Mouse (Mus musculus) retina, adult 2 months (tissue): ENCODE data around the gene Ift80.
"Not testable (repeated sequence)": the region's sequence is repeated elsewhere in the genome, so short reads cannot be mapped to it uniquely, and the experiment has no call there.

Source experiments
- DNase-seq: peaks from one replicate; pipeline ENCODE4 v3.0.0-alpha.2; 2012; ENCODE audit warnings: low read depth, low spot score

The Ift80 gene

GRCm38 (mm10) chr3:69004437-69005337 lies at the start of gene Ift80, which contains the start of gene Smc4:
Gene Ift80, minus strand, starts transcription at chr3:69004570.
Gene Smc4, plus strand, starts transcription at chr3:69004738.
- DNase-seq: peak; percentile 90

DNA sequence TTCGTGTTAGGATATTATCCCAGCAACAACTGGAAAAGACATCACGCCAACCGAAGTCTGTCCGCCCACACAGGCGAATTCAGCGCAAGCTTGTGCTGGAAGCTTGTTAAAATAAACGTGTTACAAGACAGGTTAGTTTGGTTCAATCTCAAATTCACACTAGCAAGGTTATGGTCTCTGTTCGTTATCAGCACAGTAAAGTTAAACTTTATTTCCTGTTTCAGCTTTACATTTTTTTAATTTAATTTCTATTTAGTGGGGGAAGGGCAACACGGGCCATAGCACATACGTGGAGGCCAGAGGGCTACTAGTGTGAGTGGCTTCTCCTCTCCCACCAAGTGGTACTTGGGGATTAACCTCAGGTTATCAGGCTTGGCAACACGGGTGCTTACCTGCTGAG lies 47.5 kb upstream of the Ift80 start:
- DNase-seq: no peak

DNA sequence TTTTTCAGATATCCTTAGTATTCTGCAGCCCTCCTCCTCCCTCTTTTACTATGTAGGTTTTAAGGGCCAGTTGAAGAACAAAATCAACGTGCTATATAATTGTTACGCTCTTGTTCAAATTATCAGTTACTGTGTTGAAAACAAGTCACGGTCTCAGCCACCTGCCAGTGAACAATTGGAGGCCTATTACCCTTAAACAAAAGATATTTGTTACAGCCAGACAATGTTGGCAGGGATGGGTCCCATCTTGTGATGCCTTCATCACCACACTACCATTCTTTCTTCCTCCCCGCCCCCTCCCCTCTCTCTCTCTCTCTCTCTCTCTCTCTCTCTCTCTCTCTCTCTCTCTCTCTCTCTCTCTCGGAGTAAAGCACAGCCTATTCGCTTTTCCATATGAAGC lies 44.6 kb upstream of the Ift80 start:
- no peak for DNase-seq

GRCm38 (mm10) chr3:69047684-69048083 lies 43.3 kb upstream of the Ift80 start:
- DNase-seq: no peak

DNA sequence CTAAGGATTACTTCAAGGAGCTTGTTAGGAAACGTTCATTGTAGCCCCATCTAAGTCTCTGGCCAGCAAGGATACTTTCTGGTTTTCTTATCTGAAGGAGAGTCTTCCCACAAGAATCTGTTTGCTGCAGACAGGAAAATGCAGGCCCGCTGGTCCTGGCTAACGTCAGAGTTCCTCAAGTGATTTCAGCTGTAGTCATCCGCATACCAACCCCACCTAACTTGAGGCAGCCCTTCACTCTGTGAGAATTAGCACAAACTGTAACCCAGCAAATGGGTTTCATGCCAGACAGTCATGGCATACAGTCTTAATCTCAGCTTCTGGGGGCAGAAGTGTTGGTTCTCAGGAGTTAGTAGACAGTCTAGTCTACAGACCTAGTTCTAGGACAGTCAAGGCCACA lies 42.1 kb upstream of the Ift80 start:
- no peak for DNase-seq

DNA sequence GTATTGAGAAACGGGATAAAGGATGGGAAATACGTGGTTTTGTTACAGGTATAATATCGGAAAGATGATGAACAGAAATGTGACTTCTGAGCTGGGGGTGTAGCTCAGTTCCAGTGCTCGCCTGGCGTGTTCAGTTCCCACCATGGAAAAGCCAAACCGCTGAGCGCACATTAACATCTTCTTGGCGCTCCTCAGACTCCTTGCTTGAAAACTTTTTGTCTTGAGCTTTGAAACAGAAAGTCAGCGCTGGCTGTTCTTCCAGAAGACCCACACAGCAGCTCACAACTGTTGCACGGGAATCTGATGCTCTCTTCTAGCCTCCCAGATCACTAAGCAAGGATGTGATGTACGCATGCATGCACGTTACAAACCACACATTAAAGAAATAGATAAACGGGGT lies 41.4 kb upstream of the Ift80 start:
- DNase-seq: no peak

GRCm38 (mm10) chr3:69045400-69045703 lies 41.0 kb upstream of the Ift80 start:
- DNase-seq: no peak

GRCm38 (mm10) chr3:69044645-69045399 lies 40.5 kb upstream of the Ift80 start, which contains the start of gene Trim59:
Gene Trim59, minus strand, starts transcription at chr3:69044755.
- DNase-seq: peak; percentile 74

- peak; percentile 3 for DNase-seq
Observed at GRCm38 (mm10) chr3:69044167-69044591, 39.8 kb upstream of the Ift80 start.

- DNase-seq: no peak
Observed at GRCm38 (mm10) chr3:69041298-69041697, 36.9 kb upstream of the Ift80 start.

DNA sequence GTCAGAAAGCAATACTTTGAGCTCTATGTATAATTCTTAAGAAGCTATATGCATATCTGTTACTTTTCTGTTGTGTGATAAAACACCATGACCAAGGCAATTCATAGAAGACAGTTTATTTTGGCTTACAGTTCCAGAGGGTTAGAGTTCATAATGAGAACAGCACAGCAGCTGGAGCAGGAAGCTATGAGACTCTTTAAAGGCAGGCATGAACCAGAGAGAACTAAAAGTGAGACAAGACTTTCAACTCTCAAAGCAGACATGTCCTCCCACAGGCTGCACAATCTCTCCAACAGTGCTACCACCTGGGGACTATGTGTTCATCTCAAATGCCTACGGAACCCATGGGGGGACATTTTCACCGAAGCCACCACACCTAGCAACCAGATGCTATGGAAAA lies 35.7 kb upstream of the Ift80 start:
- no peak for DNase-seq

DNA sequence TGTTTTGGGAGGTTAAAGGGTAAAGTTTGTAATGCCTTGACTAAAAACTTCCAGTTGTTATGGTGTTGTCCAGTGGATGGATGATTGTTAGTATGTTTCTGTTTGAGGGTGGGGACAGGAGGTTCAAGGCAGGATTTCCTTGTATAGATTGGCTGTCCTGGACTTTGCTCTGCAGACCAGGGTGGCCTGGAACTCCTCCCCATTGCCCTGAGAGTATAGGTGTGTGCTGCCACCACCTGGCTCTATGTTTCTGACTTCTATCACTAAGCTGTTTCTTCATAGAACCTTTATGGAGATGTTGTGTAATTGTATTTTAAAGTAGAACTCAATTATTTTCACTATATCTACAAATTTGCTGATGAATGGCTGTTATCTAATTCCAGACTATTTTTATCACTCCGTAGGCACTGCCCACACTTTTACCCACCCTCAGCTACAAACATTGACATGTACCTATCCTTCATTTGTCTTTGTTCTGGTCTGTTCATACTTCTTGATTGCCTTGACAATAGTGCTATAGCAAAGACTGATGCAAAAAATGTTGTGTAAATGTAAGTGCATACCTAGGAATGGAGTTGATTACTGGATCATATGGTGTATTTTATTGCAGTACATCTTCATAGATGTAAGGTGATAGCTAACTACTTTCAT lies 21.9 kb upstream of the Ift80 start:
- DNase-seq: no peak

DNA sequence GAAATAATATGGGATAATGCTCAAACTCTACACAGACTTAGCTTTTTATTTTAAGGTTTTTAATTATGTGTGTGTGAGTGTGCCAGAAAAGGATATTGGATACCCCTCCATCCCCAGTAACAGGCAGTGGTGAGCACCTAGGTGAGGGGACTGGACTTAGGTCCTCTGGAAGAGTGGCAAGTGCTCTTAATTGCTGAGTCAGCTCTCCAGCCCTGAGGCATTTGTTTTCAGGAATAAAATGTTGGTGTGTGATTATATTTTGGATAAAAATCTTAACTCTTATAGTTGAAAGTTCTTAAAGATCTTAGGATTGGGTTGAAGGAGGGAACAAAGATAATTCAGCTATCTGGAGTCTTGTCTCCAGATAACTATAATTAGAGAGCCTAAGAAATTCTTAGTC lies 16.4 kb upstream of the Ift80 start:
- DNase-seq: no peak

- DNase-seq: no peak
Observed at GRCm38 (mm10) chr3:69020285-69020684, 15.9 kb upstream of the Ift80 start.

DNA sequence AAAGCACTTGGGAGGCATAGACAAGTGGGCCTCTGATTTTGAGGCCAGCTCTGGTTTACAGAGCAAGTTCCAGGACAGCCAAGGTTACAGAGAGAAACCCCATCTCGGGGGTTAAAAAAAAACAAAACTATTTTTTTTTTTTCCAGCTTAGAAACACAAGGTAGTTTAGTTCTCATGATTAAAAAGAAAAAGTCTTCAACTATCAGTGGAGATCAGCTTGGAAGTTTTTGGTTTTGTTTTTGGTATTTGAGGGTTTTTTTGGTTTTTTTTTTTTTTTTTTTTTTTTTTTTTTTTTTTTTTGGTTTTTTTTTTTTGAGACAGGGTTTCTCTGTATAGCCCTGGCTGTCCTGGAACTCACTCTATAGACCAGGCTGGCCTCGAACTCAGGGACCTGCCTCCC lies 14.3 kb upstream of the Ift80 start:
- DNase-seq: not testable (repeated sequence)

DNA sequence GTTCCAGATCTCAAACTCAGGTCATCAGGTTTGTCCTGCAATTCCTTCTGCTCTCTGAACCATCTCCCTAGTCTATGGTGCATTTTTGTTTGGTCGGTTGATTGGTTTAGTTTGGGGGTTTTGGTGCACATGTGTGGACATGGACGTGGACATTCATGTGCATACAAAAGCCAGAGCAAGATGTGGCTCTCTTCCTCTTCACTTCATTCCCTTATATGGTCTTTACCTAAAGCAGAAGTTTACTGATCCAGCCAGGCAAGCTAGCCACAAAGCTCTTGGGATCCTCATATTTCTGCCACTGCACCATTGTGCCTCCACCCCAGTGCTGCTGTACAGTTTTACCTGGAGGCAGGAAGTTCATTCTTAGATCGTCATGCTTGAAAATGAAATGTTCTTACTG lies 12.8 kb upstream of the Ift80 start:
- no peak for DNase-seq

DNA sequence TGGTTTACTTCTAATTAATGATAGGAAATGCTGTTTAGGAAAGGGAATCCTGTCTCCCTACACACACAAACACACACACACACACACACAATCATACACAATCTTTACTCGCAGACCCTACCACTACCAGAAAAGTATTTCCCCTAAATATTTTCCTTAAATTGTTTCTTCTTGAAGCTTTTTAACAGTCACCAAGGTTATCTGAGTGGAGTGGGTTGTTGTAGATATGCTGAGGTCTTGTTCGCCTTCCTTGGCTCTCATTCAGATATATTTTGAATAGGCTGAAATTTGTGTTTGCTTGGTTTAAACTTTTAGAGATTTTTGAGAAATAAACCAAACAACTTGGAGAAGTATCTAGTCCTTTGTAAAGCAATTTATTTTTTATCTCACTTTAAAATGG lies 4.5 kb upstream of the Ift80 start:
- DNase-seq: no peak

DNA sequence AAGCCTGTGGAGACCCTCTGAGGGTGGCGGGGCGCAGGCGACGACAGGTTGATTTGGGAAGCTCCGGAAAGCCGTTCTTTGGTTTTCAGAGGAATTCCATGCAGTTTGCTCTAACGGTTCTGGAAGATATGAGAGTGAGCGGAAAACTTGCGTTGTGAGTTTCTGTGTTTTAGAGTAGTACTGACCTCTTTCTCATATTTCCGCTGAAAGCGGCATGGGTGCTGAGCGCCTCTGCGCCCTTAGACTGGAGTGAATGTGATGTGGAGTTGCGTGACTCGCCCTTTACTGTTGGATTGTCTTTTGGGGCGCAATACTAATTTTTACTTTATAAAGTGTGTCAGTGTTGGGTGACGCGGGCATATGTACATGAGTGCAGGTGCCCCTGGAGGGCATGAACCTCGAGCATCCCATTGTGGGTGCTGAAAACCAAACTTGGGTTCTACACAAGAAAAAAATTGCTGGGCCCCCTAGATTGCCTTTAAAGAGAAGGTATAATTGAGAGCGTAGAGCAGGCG lies 1.9 kb upstream of the Ift80 start:
- DNase-seq: no peak

GRCm38 (mm10) chr3:69005338-69006245 lies 1.2 kb upstream of the Ift80 start:
- DNase-seq: no peak

DNA sequence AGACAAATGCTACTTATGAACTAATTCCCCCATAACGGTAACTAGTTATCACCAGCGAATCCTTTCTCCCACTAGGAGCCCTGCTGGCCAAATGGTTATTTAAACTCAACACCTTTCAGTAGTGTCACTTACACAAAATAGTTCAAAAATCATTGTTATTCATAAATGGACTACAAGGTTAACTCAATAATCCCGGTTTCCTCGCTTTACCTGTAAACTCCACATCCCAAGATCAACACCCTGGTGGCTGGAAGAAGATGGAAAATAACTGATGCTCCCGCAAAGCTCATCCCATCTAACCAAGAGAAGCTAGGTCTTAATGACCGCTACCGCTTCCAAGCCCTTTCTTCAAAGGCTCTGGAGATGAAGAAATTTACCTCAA lies 324 bp downstream of the Ift80 start:
- DNase-seq: no peak

- DNase-seq: no peak
Observed at GRCm38 (mm10) chr3:69002781-69003180, 1.6 kb downstream of the Ift80 start.
